Mouse (Mus musculus) adrenal gland, postnatal 36 days (tissue): ENCODE measurements around the gene Orc3. TPM values are rescaled to one million over a fixed set of nuclear protein-coding genes. Genes with fewer than 3 reads are reported as not detected.
A peak's percentile ranks its signal among the peaks of the same experiment; 100 is the strongest.

Experiments
- DNase-seq, 2 experiments: peaks; one replicate each; pipeline ENCODE4 v3.0.0; 2021; ENCODE audit warnings: mixed read lengths in 1 of 2
- long read RNA-seq, 2 experiments: library from polyadenylated mRNA; stranded (forward); transcript quantifications; one replicate each; pipeline ENCODE4 v2.0.0; 2021; ENCODE audit warnings: borderline sequencing depth in 2 of 2
- total RNA-seq, 2 experiments: library from RNA; stranded (reverse); gene quantifications; 2 replicates each; pipeline ENCODE4 v1.2.3; 2021

Gene Orc3
- 10 to 100 TPM; 58.0 to 61.2 TPM for total RNA-seq
- long read RNA-seq, experiment 1, transcript Orc3-201 (20 exons, 2,300 nt): minor isoform, 7 of 52 reads
- long read RNA-seq, experiment 1, transcript Orc3-202 (20 exons, 2,266 nt): major isoform, 13 of 52 reads
- long read RNA-seq, experiment 1, partial matches to known transcripts: 23 of 52 reads
- long read RNA-seq, experiment 1, other reads (novel, unspliced or antisense): 9 of 52 reads
- long read RNA-seq, experiment 2, transcript Orc3-202 (20 exons, 2,266 nt): major isoform, 8 of 30 reads
- long read RNA-seq, experiment 2, partial matches to known transcripts: 17 of 30 reads
- long read RNA-seq, experiment 2, other reads (novel, unspliced or antisense): 3 of 30 reads

DNA sequence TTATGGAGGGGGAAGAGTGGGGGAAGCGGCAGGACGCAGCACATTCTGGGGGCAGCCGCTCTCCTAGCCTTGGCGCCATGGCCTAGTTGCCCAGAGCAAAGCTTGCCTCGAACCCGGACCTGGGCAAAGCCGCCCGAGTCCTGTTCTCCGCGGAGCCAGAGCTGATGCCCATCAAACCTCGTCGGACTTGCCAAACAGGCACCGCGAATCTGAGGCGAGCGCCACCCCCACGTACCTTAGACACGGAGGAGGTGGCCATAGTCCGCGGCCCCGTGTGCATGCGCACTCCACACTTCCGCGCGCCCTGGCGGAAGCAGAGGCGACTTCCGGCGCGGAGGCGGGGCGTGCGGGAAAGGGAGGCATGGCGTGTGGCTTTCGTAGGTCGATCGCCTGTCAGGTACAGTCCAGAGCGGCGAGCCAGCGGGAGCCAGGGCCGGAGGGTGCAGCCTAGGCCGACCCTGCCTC, at the start of gene Orc3, which contains the start of gene Rars2:
TSS of gene Orc3 (minus strand) at position 315 of the 465 bp plus-strand sequence.
TSS of gene Rars2 (plus strand) at position 328 of the 465 bp plus-strand sequence.
- DNase-seq: peak; percentile 95 to 96

DNA sequence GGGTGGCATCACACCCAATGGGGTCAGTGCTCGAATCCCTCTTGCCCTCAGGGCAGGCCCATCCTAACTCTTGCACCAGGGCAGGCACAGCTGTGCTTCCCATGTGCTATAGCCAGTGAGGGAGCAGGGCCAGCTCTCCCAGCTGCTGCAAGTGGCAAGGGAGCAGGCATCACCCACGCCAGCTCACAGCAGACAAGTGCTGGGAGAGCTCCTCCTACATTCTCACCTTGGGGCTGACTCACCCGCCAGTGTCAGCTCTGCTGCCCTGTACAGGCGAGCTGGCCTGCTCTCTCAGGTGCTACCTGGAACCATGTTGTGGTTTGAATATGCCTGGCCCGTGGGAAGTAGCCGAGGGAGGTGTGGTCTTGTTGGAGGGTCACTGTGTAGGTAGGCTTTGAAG, 47.2 kb upstream of the Orc3 start:
- DNase-seq: no peak

DNA sequence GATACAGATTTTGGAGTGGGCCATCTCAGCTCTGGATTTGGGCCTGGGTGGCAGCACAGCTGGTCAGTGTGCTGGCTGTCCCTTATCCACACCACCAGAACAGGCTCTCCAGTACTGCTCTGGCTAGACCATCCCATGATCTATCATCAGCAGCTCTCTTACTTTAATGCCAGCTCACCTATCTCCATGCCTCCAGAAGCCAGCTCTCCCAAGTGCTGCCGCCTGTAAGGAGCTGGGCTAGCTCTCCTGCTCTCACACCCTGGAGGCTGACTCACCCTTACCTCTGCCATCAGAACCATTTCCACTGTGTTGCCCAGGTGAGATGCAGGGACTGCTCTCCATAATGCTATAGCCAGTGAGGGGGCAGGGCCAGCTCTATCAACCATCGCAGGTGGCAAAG, 46.8 kb upstream of the Orc3 start:
- no peak for DNase-seq

DNA sequence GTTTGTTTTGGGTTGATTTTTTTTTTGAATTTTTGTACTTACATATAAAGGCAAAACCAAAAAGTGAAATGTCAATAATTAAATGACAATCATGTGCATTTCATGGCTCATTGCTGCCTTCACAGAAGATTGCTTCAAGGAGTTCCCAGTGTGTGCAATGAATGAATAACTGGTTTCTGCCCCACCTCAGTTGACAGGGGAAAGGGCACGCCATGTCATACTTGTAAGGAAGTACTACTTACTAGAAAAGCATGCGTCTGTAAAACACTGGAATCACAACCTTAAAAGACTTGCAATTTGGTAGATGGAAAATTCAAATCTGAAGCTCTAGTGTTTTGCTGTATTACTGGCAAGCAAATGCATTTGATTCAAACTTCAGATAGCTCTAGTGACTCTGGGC, 44.3 kb upstream of the Orc3 start:
- DNase-seq: no peak

DNA sequence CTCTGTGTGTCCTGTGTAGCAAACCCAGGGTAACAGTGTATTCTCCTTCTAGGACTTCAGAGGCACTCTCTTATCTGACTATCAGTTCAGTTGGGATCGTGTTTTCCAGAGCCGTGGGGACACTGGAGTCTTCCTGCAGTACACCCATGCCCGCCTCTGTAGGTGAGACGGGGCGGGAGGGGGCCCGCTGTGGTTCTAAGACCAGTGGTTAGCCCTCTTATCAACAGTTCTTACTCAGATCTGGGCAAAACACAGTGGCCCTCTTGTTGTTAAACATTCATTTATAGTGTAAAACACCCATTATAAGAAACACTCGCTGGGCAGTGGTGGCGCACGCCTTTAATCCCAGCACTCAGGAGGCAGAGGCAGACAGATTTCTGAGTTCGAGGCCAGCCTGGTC, 41.4 kb upstream of the Orc3 start:
- DNase-seq: no peak

DNA sequence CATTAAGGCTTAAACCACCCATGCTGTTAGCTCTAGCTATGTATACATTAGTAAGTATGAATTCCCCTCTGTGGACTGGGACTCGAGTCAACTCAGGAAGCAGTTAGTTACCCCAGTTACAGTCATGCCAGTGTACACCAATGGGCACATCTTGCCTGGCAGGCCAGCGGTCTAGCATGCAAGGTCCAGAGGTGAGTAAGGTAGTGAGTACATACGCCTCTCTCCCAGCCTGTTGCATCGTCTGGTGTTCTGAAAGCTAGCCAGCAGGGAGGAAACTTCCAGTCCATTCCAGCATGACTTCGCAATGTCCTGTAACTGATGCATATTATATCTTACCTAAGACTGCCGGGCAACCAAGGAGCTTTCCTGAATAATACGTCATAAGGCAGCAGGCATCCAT, 38.4 kb upstream of the Orc3 start:
- no peak for DNase-seq

DNA sequence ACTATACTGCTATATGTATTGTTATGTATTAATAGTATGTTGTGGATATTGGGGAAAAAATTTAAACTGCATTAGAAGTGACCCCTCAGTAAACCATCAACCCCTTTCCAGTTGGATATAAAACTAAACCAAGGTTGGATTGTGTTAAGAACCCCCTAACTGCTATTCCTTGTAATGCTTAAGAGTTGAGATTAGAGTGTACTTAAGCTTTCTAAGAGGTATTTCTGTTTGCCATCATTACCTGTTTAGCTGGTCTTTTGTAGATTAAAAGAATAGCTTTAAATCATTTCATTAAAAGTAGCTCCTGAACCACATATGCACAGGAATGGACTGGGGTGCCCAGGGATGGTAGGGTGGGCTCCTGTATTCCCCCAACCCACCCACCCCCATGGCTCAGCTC, 30.0 kb upstream of the Orc3 start:
- DNase-seq: no peak

DNA sequence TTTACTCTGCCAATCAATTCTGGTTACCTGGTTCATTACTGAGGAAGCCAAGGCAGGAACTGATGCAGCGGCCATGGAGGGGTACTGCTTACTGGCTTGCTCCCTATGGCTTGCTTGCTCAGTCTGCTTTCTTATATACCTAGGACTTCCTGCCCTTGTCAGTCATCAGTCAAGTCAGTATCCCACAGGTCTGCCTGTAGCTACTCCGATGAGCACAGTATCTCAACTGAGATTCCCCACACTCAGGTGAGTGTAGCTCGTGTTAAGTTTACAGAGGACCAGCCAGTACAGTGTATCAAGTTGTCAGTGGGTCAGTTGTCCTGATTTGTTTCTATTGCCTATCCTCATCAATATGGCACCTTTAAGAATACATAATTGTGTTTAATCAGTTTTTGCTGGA, 26.0 kb upstream of the Orc3 start:
- no peak for DNase-seq

DNA sequence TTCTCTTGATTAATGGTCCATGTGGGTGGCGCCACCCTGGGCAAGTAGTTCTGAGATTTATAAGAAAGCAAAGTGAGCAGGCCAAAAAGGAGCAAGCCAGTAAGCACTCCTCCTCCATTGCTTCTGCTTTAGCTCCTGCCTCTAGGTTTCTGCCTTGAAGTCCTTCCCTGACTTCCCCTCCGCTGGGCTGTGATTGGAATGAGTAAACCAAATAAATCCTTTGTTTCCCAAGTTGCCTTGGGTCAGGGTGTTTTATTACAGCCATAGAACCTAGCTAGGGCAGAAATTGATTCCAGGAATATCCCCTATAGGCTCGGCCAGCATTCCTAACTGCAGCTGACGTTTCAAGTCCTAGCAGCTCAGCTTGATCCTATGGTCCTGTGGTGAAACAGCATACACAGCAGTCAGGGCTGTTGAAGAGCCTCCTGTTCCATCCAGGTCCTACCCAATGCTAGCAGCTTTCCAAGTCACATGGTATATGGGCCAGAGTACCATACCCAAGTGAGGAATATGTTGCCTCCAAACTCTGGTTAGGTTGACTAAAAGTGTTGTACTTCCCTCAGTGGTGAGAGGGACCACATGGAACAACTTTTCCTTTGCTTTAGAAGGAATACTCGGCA, 25.1 kb upstream of the Orc3 start:
- DNase-seq: no peak

DNA sequence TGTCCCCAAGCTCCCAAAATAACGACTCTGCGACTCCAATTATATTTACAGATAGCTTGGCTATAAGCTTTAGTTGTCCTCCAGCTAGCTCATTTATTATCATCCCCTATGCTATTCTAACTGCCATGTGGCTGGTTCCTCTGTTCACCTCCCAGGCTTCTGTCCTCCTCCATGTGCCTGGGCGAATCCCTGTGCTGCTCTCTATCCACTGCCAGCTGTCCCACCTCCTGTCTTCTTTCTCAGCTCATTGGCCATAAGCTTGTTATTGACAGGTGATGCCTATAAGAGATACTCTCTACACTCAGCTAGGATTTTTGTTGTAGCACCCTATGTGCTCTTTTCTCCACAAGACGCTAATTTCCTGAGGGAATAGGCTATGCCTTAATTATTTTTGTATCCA, 23.1 kb upstream of the Orc3 start:
- no peak for DNase-seq

DNA sequence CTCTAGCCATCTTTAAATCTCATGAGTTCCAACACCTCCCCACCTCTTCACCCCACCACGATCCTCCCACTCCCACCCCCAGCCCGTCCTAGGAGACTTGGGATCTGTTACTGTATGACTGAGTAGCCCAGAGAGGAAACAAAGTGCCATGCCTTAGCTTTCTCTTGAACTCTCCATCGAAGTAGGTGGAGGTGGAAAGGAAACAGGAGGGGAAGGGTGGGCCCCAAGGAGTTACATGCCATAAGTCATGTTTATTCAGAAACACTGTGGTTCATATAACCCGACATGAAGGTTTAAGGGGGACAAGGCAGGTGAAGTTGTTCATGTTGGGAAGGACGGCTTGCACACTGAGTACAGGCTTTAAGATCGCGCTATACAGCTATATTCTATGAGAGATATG, 22.6 kb upstream of the Orc3 start:
- no peak for DNase-seq

DNA sequence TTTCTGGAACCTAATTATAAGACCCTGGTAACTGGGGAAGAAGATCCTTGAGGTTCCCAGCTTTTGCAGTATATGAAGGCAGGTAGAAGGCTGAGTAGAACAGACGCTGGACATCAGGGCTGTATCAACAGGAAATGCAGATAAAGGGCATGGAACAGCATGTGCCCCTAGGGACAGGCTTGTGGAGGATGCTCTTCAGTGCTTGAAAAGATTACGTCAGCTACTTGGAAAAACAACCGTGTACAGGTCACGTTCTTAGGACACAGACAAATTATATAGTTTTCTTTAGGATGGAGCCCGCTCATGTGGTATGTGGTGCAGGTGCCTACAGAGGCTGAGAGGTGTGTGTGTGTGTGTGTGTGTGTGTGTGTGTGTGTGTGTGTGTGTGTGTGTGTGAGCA, 21.3 kb upstream of the Orc3 start:
- DNase-seq: no peak

DNA sequence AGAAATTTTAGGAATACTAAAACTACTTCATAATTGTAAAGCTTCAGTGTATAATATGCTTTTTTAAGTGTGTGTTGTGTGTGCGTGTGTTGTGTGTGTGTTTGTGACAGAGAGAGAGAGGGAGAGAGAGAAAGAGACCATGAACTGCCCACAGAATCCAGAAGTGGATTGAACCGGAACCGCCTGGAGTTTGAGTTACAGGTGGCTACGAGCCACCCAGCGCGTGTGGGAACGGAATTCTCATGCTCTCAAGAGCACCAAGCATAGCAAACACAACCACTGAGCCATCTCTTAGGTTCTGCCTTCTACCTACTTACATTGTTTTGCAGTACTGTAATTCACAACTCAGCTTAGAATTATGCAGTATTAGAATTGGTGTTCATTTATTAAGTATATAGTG, 19.4 kb upstream of the Orc3 start:
- no peak for DNase-seq

DNA sequence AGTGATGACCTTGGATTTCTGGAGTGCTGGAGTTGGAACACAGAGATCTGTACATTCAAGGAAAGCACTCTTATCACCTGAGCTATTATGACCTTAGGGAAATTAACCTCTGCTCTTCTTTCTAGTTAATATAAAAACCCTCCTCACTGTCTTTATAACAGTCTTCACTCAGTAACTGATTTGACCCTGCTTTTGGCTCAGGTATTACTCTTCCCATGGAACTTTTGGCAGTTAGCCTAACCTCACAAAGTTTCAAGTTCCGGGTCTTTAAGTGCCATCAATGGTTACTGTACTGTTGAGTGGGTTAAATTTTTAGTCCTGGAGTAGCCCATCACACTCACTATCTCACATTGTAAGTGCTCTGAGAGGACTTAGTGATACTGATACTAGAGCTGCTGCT, 15.2 kb upstream of the Orc3 start:
- DNase-seq: no peak

DNA sequence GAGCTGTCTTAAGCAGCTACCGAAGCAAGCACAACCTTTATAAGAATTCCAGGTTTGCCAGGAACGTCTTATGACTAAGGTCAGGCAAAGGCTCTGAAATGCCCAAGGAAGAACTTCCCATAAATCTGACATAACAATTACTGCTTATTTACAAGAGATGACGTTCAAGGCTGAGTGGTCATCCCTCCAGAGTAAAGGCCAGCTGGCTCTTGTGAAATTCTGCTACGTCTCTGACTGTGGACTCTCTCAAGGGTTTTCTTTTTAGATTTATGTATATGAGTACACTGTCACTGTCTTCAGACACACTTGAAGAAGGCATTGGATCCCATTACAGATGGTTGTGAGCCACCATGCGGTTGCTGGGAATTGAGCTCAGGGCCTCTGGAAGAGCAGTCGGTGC, 11.7 kb upstream of the Orc3 start:
- DNase-seq: peak; percentile 28 to 37

DNA sequence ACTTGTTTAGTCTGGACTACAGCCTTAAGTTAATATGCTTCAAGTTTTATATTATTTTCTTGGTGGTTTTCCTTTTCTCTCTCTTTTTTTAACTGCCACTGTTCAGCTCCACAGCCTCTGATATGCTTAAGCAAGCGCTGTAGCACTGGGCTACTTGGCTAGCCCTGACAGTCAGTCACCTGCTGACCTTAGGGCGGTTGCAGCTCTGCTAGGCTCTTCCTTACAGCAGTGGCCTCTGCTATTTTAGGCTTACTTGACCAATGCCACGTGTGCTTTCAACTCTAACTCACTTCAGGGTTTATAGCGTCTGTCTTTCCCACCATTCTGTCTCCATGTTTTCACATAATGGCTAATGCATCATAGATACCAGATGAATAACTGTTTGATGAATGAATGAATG, 10.8 kb upstream of the Orc3 start:
- DNase-seq: peak in 1 of 2 experiments; percentile 24

DNA sequence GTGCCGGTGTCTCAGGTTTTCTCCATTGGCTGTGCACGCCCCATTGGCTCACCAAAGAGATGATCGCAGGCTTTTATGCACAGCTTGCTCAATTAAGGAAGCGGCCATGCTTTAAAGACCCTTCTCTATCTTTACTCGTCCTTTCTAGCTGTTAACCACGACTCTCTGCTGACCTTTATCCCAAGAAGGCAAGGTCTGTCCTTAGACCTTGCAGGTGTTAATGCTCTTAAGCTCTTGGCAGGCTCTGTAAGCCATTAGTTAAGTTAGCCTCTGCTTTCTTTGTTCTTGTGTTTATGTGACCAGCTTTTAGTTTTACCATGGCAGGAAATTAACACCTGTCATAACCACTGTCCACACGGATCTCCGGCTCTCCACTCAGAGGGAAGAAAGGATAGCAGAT, 1.4 kb upstream of the Orc3 start:
- no peak for DNase-seq

DNA sequence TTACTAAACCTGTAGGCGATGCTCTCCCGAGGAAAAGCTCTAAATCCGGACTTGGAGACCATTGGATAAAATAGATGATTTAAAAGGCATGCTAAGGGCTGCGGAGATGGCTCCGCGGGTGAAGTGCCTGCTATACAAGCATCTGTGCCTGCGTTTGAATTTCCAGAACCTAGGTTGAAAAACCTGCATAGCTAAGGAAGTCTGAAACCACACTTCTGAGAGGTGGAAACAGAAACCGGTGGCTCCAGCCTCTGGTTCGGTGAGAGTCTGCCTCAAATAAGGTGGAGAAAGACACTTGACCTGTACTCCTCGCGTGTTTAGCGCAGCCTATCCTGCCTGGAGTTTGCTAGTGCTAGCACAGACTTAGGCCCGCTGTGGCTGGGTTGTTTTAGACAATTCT, 559 bp upstream of the Orc3 start:
- peak; percentile 5 for DNase-seq

DNA sequence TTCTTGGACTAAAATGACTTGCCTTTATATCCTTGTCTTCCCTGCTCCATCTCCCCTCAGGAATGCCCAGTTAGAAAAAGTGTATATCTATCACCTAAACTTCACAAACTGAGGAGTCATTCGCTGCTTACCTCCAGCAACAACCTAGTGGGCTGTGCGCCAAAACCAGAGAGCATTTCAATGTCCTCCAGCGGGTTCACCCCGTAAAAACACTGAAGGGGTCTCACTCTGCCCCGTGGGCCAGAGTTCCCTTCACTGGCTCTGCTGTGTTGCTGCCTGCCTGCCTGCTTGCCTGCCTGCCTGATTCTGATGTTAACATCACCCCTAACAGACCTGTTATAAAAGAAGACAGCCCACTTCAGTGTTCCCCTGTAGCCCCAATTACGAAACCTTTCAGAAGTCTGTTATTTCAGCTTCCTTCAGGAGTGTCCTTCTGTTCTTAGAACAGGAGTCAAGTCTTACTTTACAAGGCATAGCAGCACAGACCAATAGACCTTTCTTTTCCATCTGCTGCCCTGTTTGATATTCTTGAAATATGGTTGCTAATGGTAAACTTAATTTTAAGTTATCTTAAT, 1.1 kb downstream of the Orc3 start:
- DNase-seq: peak in 1 of 2 experiments; percentile 21

DNA sequence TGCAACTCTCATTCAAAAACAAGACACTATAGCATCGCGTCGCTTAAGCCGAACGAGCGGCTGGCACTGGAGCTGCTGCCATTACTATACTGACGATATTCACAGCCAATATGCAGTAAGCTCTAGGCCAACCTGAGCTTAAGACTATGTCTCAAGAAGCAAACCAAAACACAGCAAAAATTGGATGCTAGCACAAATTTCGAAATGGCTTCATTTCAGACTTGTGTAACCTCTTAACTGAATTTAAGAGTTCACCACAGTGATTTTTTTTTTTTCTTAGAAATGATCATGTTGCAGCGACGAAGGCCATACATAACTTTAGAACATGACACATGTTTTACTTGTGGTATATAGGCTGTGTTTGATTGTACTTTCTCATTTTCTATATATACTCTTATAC, 8.1 kb downstream of the Orc3 start:
- DNase-seq: no peak

DNA sequence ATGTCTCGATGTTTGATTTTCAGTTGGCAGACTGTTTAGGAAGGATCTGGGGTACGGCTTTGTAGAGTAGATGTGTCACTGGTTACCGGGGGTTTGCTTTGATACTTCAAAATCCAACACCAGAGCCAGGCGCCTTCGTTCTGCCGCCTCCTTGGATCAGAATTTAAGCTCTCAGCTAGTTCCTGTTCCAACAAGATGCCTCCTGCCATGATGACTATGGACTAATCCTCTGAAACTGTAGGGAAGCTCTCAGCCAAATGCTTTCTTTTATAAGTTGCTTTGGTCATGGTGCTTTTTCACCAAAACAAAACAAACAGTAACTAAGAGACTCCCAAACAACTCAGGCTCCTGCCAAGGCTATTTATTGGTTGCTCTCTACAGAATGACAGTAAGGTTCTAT, 11.6 kb downstream of the Orc3 start:
- DNase-seq: no peak

DNA sequence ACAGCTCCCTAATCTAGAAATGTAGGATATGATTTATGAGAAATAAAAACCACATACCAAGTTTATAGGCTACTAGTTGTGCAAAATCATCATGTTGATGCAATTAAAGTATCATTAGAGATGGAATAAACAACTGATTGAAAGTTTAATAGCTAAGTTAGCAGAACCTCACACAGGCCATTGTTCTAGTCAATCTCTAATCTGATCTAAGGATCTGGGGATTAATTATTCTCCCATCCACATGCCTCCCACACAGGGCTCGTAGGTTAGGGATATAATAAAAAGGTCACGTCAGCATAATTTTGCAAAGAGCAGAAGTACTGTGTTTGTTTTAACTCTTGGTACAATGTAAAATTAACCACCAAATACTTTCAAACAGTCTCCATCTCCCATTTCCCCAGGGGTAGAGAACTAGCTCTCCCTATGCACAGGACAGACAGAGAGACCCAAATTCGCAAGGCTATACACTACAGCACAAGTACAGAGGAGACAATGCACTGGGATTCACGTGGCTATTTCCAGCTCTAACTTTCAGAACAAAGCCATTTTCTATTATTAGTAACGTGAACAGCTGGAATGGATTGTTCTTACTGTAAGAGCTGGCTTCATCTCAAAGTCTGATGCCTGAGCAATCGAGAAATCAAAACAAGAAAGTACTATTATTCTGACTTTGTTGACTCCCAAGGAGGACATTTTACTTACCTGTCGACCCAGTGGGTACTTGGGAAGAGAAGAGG, 29.7 kb downstream of the Orc3 start:
- no peak for DNase-seq

DNA sequence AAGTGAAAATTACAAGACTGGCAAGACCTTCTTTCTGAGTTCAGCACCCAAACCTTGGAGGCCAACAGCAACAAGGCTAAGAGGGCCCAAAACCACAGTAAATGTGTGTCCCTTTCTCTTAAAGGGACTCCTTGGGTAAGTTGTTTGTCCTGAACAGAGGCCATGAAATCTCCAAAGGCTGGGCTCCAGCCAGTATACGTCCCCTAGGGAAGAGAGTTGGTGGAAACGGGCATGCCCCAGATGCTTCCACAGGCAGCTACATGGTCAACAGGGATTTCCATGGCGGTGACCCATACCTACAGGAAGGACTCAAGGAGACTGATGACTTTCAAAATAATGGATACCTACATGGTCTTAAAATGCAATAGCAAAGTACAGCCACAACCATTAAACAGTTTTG, 31.3 kb downstream of the Orc3 start:
- peak; percentile 8 to 37 for DNase-seq
